Mouse (Mus musculus): Measurements from ENCODE around the gene Tm6sf2. TPM values are rescaled to one million over a fixed set of nuclear protein-coding genes. Genes with fewer than 3 reads are reported as not detected.

Gene Tm6sf2
- polyA plus RNA-seq, 1 experiment from 2014 or later, result 1.4 TPM

- H3K27ac ChIP-seq (ENCODE audit: low read length), result no peak overlapping the region
- 52% methylated on average over 8 of the region's 8 CpGs for WGBS
- no peak overlapping the region for H3K4me2 ChIP-seq (ENCODE audit: low read depth, low read length)
- H3K9me3 ChIP-seq (replicated peaks; ENCODE audit: control insufficient read depth, low read length), result no peaks in the 10 kb centered on the region
- no peak for ATAC-seq (replicated peaks; ENCODE audit: extremely low read depth, insufficient read depth, low FRiP score)
- H3K4me3 ChIP-seq (ENCODE audit: low read length), result no peak overlapping the region
- H3K36me3 ChIP-seq (ENCODE audit: control insufficient read depth, insufficient read depth), result no peaks in the 10 kb centered on the region
- H3K27me3 ChIP-seq (ENCODE audit: control insufficient read depth, insufficient read depth, low read length), result peaks cover 14% of the 10 kb centered on the region
- H3K4me1 ChIP-seq (ENCODE audit: control insufficient read depth, insufficient read depth, low read length), result peaks cover 15% of the 10 kb centered on the region
- no peak overlapping the region for H3K9ac ChIP-seq (ENCODE audit: low read length)
Observed at GRCm38 (mm10) chr8:70124992-70125391, 52.3 kb downstream of the Tm6sf2 start.

GRCm38 (mm10) chr8:70128435-70128834, 55.7 kb downstream of the Tm6sf2 start:
- ATAC-seq (replicated peaks; ENCODE audit: extremely low read depth, insufficient read depth, low FRiP score), result peak; percentile 79
- Histone ChIP-seq H3K4me2 (ENCODE audit: low read depth, low read length) (peak overlapping the region; percentile 15; the same call in 1 of the 2 replicates), H3K27ac (ENCODE audit: low read length) (peak overlapping the region; percentile 90), H3K4me3 (ENCODE audit: low read length) (no peak overlapping the region), H3K27me3 (ENCODE audit: control insufficient read depth, insufficient read depth, low read length) (peaks cover 4% of the 10 kb centered on the region), H3K9me3 (replicated peaks; ENCODE audit: control insufficient read depth, low read length) (no peaks in the 10 kb centered on the region), H3K36me3 (ENCODE audit: control insufficient read depth, insufficient read depth) (peaks cover 6% of the 10 kb centered on the region; the same call in 1 of the 2 replicates), H3K4me1 (ENCODE audit: control insufficient read depth, insufficient read depth, low read length) (peaks cover 24% of the 10 kb centered on the region), H3K9ac (ENCODE audit: low read length) (no peak overlapping the region)
- 21% methylated on average over 3 of the region's 3 CpGs for WGBS

DNA sequence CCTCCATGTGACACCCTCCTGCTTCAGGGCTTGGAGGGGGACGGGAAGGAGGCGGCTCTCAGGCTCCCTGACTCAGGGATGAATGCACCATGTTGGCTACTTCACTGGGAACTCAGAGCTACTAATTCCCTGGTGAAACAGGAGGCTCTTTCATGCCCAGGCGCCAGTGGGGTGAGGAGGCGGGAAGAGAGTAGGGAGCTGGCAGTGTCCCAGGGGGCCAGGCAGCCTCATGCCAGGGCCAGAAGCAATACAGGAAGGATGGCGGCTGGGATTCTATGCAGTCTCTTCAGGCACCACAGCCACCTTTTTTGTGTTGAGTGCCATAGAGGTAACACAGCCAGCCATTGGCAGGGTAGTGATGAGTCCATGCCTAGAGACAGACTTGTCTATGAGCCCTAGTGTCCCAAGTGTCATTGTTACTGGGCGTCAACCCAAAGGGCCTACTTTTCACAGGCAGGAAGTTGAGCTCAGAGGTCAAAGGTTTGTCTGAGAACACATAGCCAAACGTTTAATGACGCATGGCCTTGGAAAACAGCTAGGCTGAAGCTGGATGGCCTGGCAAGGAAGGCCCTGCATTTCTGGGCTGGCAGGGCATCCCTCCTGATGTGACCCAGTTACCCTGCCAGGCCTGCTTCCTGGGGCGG, 56.7 kb downstream of the Tm6sf2 start:
- no peak overlapping the region; the same call in 1 of the 2 replicates for H3K4me2 ChIP-seq (ENCODE audit: low read depth, low read length)
- H3K36me3 ChIP-seq (ENCODE audit: control insufficient read depth, insufficient read depth), result peaks cover 14% of the 10 kb centered on the region
- ATAC-seq (replicated peaks; ENCODE audit: extremely low read depth, insufficient read depth, low FRiP score), result 0 out of 2 replicates have a peak, but pooled peaks have one; percentile 16
- H3K9ac ChIP-seq (ENCODE audit: low read length), result no peak overlapping the region; the same call in 1 of the 2 replicates
- 48% methylated on average over 9 of the region's 9 CpGs for WGBS
- H3K4me1 ChIP-seq (ENCODE audit: control insufficient read depth, insufficient read depth, low read length), result peaks cover 24% of the 10 kb centered on the region
- H3K4me3 ChIP-seq (ENCODE audit: low read length), result no peak overlapping the region
- no peaks in the 10 kb centered on the region; the same call in none of the 2 replicates for H3K27me3 ChIP-seq (ENCODE audit: control insufficient read depth, insufficient read depth, low read length)
- no peaks in the 10 kb centered on the region for H3K9me3 ChIP-seq (replicated peaks; ENCODE audit: control insufficient read depth, low read length)
- H3K27ac ChIP-seq (ENCODE audit: low read length), result peak overlapping the region; percentile 90

Small RNA genes lying within 50 kb of the gene (microRNA-seq; reads per million reads assigned to microRNA genes)
- gene Mir7066, result not detected

Other genes with a start within 250 kb of the Tm6sf2 start
- 4.1 and 5.4 TPM in 2 replicates for gene Pbx4, start 240.4 kb upstream of the Tm6sf2 start, polyA plus RNA-seq (2015; fragmentation: Nextera tagmentation; extraction: Ambion mirVana)
- gene Cilp2, start 185.2 kb upstream of the Tm6sf2 start, polyA plus RNA-seq (2015; fragmentation: Nextera tagmentation; extraction: Ambion mirVana), result 0.29 and 0.47 TPM in 2 replicates
- 1.1 and 2.0 TPM in 2 replicates for gene Tssk6, start 170.7 kb upstream of the Tm6sf2 start, polyA plus RNA-seq (2015; fragmentation: Nextera tagmentation; extraction: Ambion mirVana)
- gene Ndufa13, start 170.4 kb upstream of the Tm6sf2 start, polyA plus RNA-seq (2015; fragmentation: Nextera tagmentation; extraction: Ambion mirVana), result 372 and 379 TPM in 2 replicates
- 8.2 and 8.7 TPM in 2 replicates for gene Yjefn3, start 170.2 kb upstream of the Tm6sf2 start, polyA plus RNA-seq (2015; fragmentation: Nextera tagmentation; extraction: Ambion mirVana)
- 26.2 and 26.8 TPM in 2 replicates for gene Gatad2a, start 76.5 kb upstream of the Tm6sf2 start, polyA plus RNA-seq (2015; fragmentation: Nextera tagmentation; extraction: Ambion mirVana)
- gene Mau2, start 30.2 kb upstream of the Tm6sf2 start, polyA plus RNA-seq (2015; fragmentation: Nextera tagmentation; extraction: Ambion mirVana), result 38.4 and 42.9 TPM in 2 replicates
- gene Sugp1, start 30.1 kb upstream of the Tm6sf2 start, polyA plus RNA-seq (2015; fragmentation: Nextera tagmentation; extraction: Ambion mirVana), result 30.0 and 30.4 TPM in 2 replicates
- 0.04 TPM in 1 of 2 replicates, not detected in the other for gene Hapln4, start 10.5 kb downstream of the Tm6sf2 start, polyA plus RNA-seq (2015; fragmentation: Nextera tagmentation; extraction: Ambion mirVana)
- gene Ncan, start 47.9 kb downstream of the Tm6sf2 start, polyA plus RNA-seq (2015; fragmentation: Nextera tagmentation; extraction: Ambion mirVana), result 0.13 and 0.22 TPM in 2 replicates
- gene Nr2c2ap, start 58.4 kb downstream of the Tm6sf2 start, polyA plus RNA-seq (2015; fragmentation: Nextera tagmentation; extraction: Ambion mirVana), result 35.7 and 37.8 TPM in 2 replicates
- gene Rfxank, start 66.2 kb downstream of the Tm6sf2 start, polyA plus RNA-seq (2015; fragmentation: Nextera tagmentation; extraction: Ambion mirVana), result 18.9 and 21.0 TPM in 2 replicates
- 38.0 and 40.1 TPM in 2 replicates for gene Borcs8, start 66.6 kb downstream of the Tm6sf2 start, polyA plus RNA-seq (2015; fragmentation: Nextera tagmentation; extraction: Ambion mirVana)
- gene Mef2b, start 66.8 kb downstream of the Tm6sf2 start, polyA plus RNA-seq (2015; fragmentation: Nextera tagmentation; extraction: Ambion mirVana), result 0.51 and 1.1 TPM in 2 replicates
- gene Tmem161a, start 99.4 kb downstream of the Tm6sf2 start, polyA plus RNA-seq (2015; fragmentation: Nextera tagmentation; extraction: Ambion mirVana), result 88.9 and 103 TPM in 2 replicates
- 11.7 and 13.7 TPM in 2 replicates for gene Slc25a42, start 139.4 kb downstream of the Tm6sf2 start, polyA plus RNA-seq (2015; fragmentation: Nextera tagmentation; extraction: Ambion mirVana)
- 25.7 and 28.1 TPM in 2 replicates for gene Sugp2, start 161.3 kb downstream of the Tm6sf2 start, polyA plus RNA-seq (2015; fragmentation: Nextera tagmentation; extraction: Ambion mirVana)
- 19.6 and 22.1 TPM in 2 replicates for gene Armc6, start 161.5 kb downstream of the Tm6sf2 start, polyA plus RNA-seq (2015; fragmentation: Nextera tagmentation; extraction: Ambion mirVana)
- 26.6 and 30.2 TPM in 2 replicates for gene Homer3, start 209.9 kb downstream of the Tm6sf2 start, polyA plus RNA-seq (2015; fragmentation: Nextera tagmentation; extraction: Ambion mirVana)
- 34.1 and 34.2 TPM in 2 replicates for gene Ddx49, start 229.6 kb downstream of the Tm6sf2 start, polyA plus RNA-seq (2015; fragmentation: Nextera tagmentation; extraction: Ambion mirVana)
- gene Cope, start 229.6 kb downstream of the Tm6sf2 start, polyA plus RNA-seq (2015; fragmentation: Nextera tagmentation; extraction: Ambion mirVana), result 326 and 334 TPM in 2 replicates
- 1.3 TPM in 2 replicates for gene Cers1, start 242.9 kb downstream of the Tm6sf2 start, polyA plus RNA-seq (2015; fragmentation: Nextera tagmentation; extraction: Ambion mirVana)